Mouse (Mus musculus): ENCODE measurements around the gene Cd151.

- TF ChIP-seq CTCF (IDR thresholded peaks at IDR 0.05; ENCODE audit: borderline replicate concordance, extremely low read depth, insufficient read depth, insufficient read length) (no peak), POLR2A (IDR thresholded peaks at IDR 0.05; ENCODE audit: borderline replicate concordance, extremely low read depth, insufficient read depth, insufficient read length, poor library complexity, severe bottlenecking) (no peak)
These were observed 30.7 kb upstream of the Cd151 start for GRCm38 (mm10) chr7:141436523-141436892.

Measured in brain, embryonic 14.5 days (tissue).